Mouse (Mus musculus) stomach, embryonic 14.5 days (tissue): ENCODE measurements around the gene Gpsm3. TPM values are rescaled to one million over a fixed set of nuclear protein-coding genes. Genes with fewer than 3 reads are reported as not detected.

Experiments
- ATAC-seq: fragments of 200-750 bp; cut with Nextera tagmentation; 2 replicates; pipeline ENCODE4 v1.8.0; 2017; ENCODE audit warnings: low read depth, moderate TSS enrichment; ENCODE audit not compliant: insufficient number of reproducible peaks, insufficient read depth, low FRiP score
- H3K27ac ChIP-seq: fragments of 300-500 bp; sonication (generic); 2 replicates; pipeline ENCODE4 v1.5.1; 2014; ENCODE audit warnings: mild to moderate bottlenecking, low read length, moderate library complexity, mixed read lengths
- H3K27me3 ChIP-seq: fragments of 300-500 bp; sonication (generic); 2 replicates; pipeline ENCODE4 v1.6.1; 2014; ENCODE audit warnings: low read length, control low read depth, mixed read lengths; ENCODE audit not compliant: control insufficient read depth, insufficient read depth
- H3K36me3 ChIP-seq: fragments of 300-500 bp; sonication (generic); 2 replicates; pipeline ENCODE4 v1.6.1; 2014; ENCODE audit warnings: mild to moderate bottlenecking, control low read depth, low read length, moderate library complexity, mixed read lengths; ENCODE audit not compliant: control insufficient read depth, insufficient read depth
- H3K4me1 ChIP-seq: fragments of 300-500 bp; sonication (generic); 2 replicates; pipeline ENCODE4 v1.6.1; 2014; ENCODE audit warnings: low read length, control low read depth, mixed read lengths; ENCODE audit not compliant: control insufficient read depth, insufficient read depth
- H3K4me2 ChIP-seq: fragments of 300-500 bp; sonication (generic); replicated peaks from 2 replicates; pipeline ENCODE4 v1.6.1; 2014; ENCODE audit warnings: low read depth, low read length, control low read depth
- H3K4me3 ChIP-seq: fragments of 300-500 bp; sonication (generic); 2 replicates; pipeline ENCODE4 v1.5.1; 2014; ENCODE audit warnings: low read depth, low read length, control low read depth
- H3K9ac ChIP-seq: fragments of 300-500 bp; sonication (generic); replicated peaks from 2 replicates; pipeline ENCODE4 v1.6.1; 2014; ENCODE audit warnings: low read depth, mild to moderate bottlenecking, control low read depth, low read length, moderate library complexity, mixed read lengths
- H3K9me3 ChIP-seq: fragments of 300-500 bp; sonication (generic); 2 replicates; pipeline ENCODE4 v1.6.1; 2016; ENCODE audit warnings: low read depth, low read length, control low read depth; ENCODE audit not compliant: control insufficient read depth
- WGBS: fragments of 180-500 bp; shearing (Covaris S2); extraction: QIAGEN DNeasy Blood & Tissue Kit; methylation state at CpG from one replicate; pipeline ENCODE4 v1.1.7; 2014; 5-methylcytosine and 5-hydroxymethylcytosine counted together
- polyA plus RNA-seq: library from polyadenylated mRNA; unstranded; fragments of >200 nt; fragmentation: Nextera tagmentation; extraction: Ambion mirVana; gene quantifications from 2 replicates; pipeline ENCODE4 v1.2.1, GENCODE M21; 2014

The Gpsm3 gene
- polyA plus RNA-seq, 1 experiment from 2014 or later: 6.1 TPM

- H3K36me3 ChIP-seq: peaks cover 26% of the 10 kb centered on the region
- H3K27me3 ChIP-seq: no peaks in the 10 kb centered on the region
- no peak overlapping the region for H3K4me3 ChIP-seq
- H3K4me2 ChIP-seq: no peak overlapping the region
- no peaks in the 10 kb centered on the region for H3K9me3 ChIP-seq
- H3K27ac ChIP-seq: no peak overlapping the region
- 78% methylated on average over 7 of the region's 7 CpGs for WGBS
- no peak for ATAC-seq
- peaks cover 19% of the 10 kb centered on the region for H3K4me1 ChIP-seq
- no peak overlapping the region for H3K9ac ChIP-seq
Observed at GRCm38 (mm10) chr17:34607997-34608396, 18.4 kb downstream of the Gpsm3 start.

- no peak overlapping the region for H3K27ac ChIP-seq
- H3K4me3 ChIP-seq: no peak overlapping the region
- H3K4me2 ChIP-seq: no peak overlapping the region
- H3K9me3 ChIP-seq: no peaks in the 10 kb centered on the region
- no peak for ATAC-seq
- no peaks in the 10 kb centered on the region for H3K27me3 ChIP-seq
- H3K4me1 ChIP-seq: peaks cover 11% of the 10 kb centered on the region; the same call in 1 of the 2 replicates
- no peak overlapping the region for H3K9ac ChIP-seq
- WGBS: 92% methylated on average over 8 of the region's 8 CpGs
- peaks cover 40% of the 10 kb centered on the region for H3K36me3 ChIP-seq
Observed at GRCm38 (mm10) chr17:34611050-34611449, 21.4 kb downstream of the Gpsm3 start.

- H3K9me3 ChIP-seq: no peaks in the 10 kb centered on the region
- no peak overlapping the region for H3K4me3 ChIP-seq
- H3K9ac ChIP-seq: no peak overlapping the region
- no peak overlapping the region for H3K4me2 ChIP-seq
- no peak overlapping the region for H3K27ac ChIP-seq
- H3K27me3 ChIP-seq: no peaks in the 10 kb centered on the region
- H3K4me1 ChIP-seq: no peaks in the 10 kb centered on the region
- WGBS: 78% methylated on average over 11 of the region's 11 CpGs
- ATAC-seq: no peak
- H3K36me3 ChIP-seq: peaks cover 54% of the 10 kb centered on the region
Observed at GRCm38 (mm10) chr17:34613054-34613645, 23.5 kb downstream of the Gpsm3 start.

GRCm38 (mm10) chr17:34613830-34614229 lies 24.2 kb downstream of the Gpsm3 start:
- WGBS: 88% methylated on average over 10 of the region's 10 CpGs
- Histone ChIP-seq H3K27me3 (no peaks in the 10 kb centered on the region), H3K4me2 (no peak overlapping the region), H3K4me1 (no peaks in the 10 kb centered on the region), H3K9ac (no peak overlapping the region), H3K4me3 (no peak overlapping the region), H3K9me3 (no peaks in the 10 kb centered on the region), H3K36me3 (peaks cover 54% of the 10 kb centered on the region), H3K27ac (no peak overlapping the region)
- ATAC-seq: no peak

GRCm38 (mm10) chr17:34615871-34616270 lies 26.3 kb downstream of the Gpsm3 start, which contains the start of gene Egfl8:
TSS of gene Egfl8 (minus strand) at chr17:34615971.
- H3K27ac ChIP-seq: 0 out of 2 replicates have a peak within 1 kb of the TSS, but pooled peaks have one; percentile 10
- H3K27me3 ChIP-seq: no peaks in the 10 kb centered on the region
- WGBS: 75% methylated on average over 6 of the region's 6 CpGs
- no peak within 1 kb of the TSS for H3K4me3 ChIP-seq
- no peaks in the 10 kb centered on the region for H3K9me3 ChIP-seq
- H3K36me3 ChIP-seq: peaks cover 55% of the 10 kb centered on the region
- H3K9ac ChIP-seq: no peak within 1 kb of the TSS
- no peak for ATAC-seq
- no peak within 1 kb of the TSS for H3K4me2 ChIP-seq
- H3K4me1 ChIP-seq: no peaks in the 10 kb centered on the region

- Histone ChIP-seq H3K9ac (no peak overlapping the region), H3K27me3 (no peaks in the 10 kb centered on the region), H3K4me2 (no peak overlapping the region), H3K27ac (no peak overlapping the region), H3K4me3 (no peak overlapping the region), H3K9me3 (no peaks in the 10 kb centered on the region), H3K36me3 (peaks cover 41% of the 10 kb centered on the region), H3K4me1 (no peaks in the 10 kb centered on the region)
- 21% methylated on average over 6 of the region's 6 CpGs for WGBS
- no peak for ATAC-seq
Observed at GRCm38 (mm10) chr17:34618999-34619398, 29.4 kb downstream of the Gpsm3 start.

- ATAC-seq: no peak
- Histone ChIP-seq H3K9ac (no peak overlapping the region), H3K4me3 (no peak overlapping the region), H3K4me1 (peaks cover under 1% of the 10 kb centered on the region; the same call in 1 of the 2 replicates), H3K36me3 (peaks cover 35% of the 10 kb centered on the region), H3K27me3 (no peaks in the 10 kb centered on the region), H3K27ac (no peak overlapping the region), H3K9me3 (no peaks in the 10 kb centered on the region), H3K4me2 (no peak overlapping the region)
- WGBS: 70% methylated on average over 8 of the region's 8 CpGs
Observed at GRCm38 (mm10) chr17:34621006-34621405, 31.4 kb downstream of the Gpsm3 start.

GRCm38 (mm10) chr17:34623161-34623560 lies 33.6 kb downstream of the Gpsm3 start:
- no peak for ATAC-seq
- Histone ChIP-seq H3K4me1 (peaks cover 7% of the 10 kb centered on the region; the same call in 1 of the 2 replicates), H3K36me3 (peaks cover 21% of the 10 kb centered on the region; the same call in 1 of the 2 replicates), H3K9me3 (no peaks in the 10 kb centered on the region), H3K9ac (no peak overlapping the region), H3K4me2 (no peak overlapping the region), H3K4me3 (no peak overlapping the region), H3K27me3 (no peaks in the 10 kb centered on the region), H3K27ac (no peak overlapping the region)
- WGBS: 86% methylated on average over 9 of the region's 9 CpGs

GRCm38 (mm10) chr17:34624981-34625380 lies 35.4 kb downstream of the Gpsm3 start:
- H3K27me3 ChIP-seq: peaks cover 4% of the 10 kb centered on the region; the same call in 1 of the 2 replicates
- WGBS: 95% methylated on average over 3 of the region's 3 CpGs
- peaks cover 17% of the 10 kb centered on the region; the same call in 1 of the 2 replicates for H3K36me3 ChIP-seq

More at GRCm38 (mm10) chr17:34624981-34625380, 35.4 kb downstream of the Gpsm3 start:
- Histone ChIP-seq H3K4me2 (no peak overlapping the region), H3K27ac (no peak overlapping the region), H3K9ac (no peak overlapping the region), H3K9me3 (no peaks in the 10 kb centered on the region), H3K4me1 (peaks cover 24% of the 10 kb centered on the region), H3K4me3 (no peak overlapping the region)
- no peak for ATAC-seq
